Mouse (Mus musculus) E14TG2a.4 (cell line): ENCODE data around the gene Krt88.

Experiments
- CTCF ChIP-seq: conservative IDR thresholded peaks from 2 replicates; pipeline ENCODE4 v1.5.1; 2014; ENCODE audit warnings: low read length
- NANOG ChIP-seq: IDR thresholded peaks from 2 replicates; pipeline ENCODE4 v1.6.1; 2014; ENCODE audit warnings: borderline replicate concordance, low read length, mixed read lengths
- POU5F1 ChIP-seq: IDR thresholded peaks from 2 replicates; pipeline ENCODE4 v1.6.1; 2014; ENCODE audit warnings: low read length, borderline replicate concordance

GRCm38 (mm10) chr15:101438555-101438954, 9.0 kb upstream of the Krt88 start, which contains the start of gene Krt87:
- TF ChIP-seq CTCF (no peak), POU5F1 (no peak), NANOG (no peak)
